Mouse (Mus musculus) colon, adult 2 months (tissue): ENCODE data around the gene Thrap3. TPM values are rescaled to one million over a fixed set of nuclear protein-coding genes. Genes with fewer than 3 reads are reported as not detected.

Source experiments
- polyA plus RNA-seq: library from polyadenylated mRNA; depleted of rRNA; stranded (reverse); fragments of >200 nt; gene quantifications from 2 replicates; pipeline ENCODE4 v1.2.3, GENCODE M21; 2012; rRNA removed

The Thrap3 gene
- polyA plus RNA-seq: 31.9 and 36.5 TPM in 2 replicates

DNA sequence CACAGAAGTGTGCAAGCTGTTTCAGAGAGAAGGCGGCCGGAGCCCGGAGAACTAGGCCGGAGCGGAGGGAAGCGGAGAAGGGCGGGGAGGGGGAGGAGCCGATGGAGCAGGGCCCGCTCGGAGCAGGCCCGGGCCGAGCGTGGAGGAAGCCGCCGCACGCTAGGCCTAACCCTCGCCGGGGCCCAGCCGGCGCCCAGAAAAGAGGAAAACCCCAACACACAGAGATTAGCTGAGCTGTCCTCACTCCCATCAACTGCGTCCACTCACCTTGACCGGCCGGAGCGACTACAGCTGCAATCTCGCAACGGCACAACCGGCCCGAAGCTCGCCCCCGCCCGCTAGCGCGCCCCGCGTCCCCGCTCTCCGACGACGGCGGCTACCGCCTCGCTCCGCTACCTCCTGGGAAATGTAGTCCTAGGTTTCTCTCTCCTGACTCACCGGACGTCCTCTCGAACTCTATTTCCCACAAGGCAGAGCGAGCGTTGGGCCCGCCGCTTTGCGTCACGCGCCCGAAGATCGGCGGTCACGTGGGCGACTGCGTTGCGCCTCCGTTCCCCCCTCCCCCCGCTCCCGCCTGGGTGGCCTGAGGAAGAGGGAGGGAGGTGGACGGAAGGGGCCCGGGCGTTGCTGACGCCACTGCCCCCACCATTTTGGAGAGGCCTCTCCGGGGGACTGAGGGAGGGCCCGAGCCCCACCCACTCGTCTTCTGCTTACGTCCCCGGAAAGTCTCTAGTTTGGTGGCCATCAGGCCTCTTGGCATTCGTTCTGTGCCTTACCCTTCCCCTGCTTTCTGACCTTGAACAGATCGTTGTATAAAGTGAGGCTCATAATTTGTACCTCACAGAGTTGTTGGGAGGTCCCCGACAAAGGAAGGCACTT is at the start of gene Thrap3:
Thrap3 (minus strand) TSS at position 458 of the 879 bp plus-strand sequence.

GRCm38 (mm10) chr4:126163067-126163659 is 39.4 kb downstream of the Thrap3 start, which contains the start of gene Sh3d21:
TSS of gene Sh3d21 (minus strand) at chr4:126163491.

DNA sequence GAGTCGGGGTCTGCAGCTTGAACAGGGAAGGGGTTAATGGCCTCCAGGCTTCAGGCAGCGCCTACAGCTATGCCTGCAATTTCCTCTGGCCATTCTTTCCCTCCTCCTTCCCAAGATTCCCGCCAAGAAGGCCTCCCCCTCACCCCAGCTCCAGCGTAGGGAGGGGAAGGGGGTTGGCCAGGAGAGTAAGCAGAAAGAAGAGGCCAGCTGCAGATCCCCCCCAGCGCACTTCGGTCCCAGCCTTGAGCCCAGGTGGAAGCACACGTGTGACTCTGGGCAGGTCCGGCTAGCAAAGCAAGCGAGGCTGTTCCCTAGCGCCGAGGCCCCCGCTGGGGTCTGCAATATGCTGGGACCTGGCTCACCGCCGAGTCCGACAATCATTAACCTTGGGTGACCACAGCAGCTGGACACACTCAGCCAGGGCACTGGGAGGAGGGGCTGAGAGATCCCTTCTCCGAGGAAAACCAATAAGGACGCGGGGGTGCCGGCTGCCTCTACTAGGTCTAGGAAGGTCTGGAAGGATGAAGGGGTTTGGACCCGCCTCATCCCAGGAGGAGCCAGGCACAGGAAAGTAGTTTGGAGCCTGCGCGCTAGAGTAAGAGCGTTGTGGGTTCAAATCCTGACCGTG is 54.9 kb downstream of the Thrap3 start, which contains the start of gene Eva1b:
Eva1b (plus strand) TSS at position 212 of the 628 bp plus-strand sequence.

Other genes starting within 250 kb of the Thrap3 start
- 1.7 TPM in 2 replicates for gene Csf3r, start 178.2 kb downstream of the Thrap3 start, polyA plus RNA-seq
- 78.9 and 79.6 TPM in 2 replicates for gene Mrps15, start 155.8 kb downstream of the Thrap3 start, polyA plus RNA-seq
- 1.3 and 1.9 TPM in 2 replicates for gene Oscp1, start 144.2 kb downstream of the Thrap3 start, polyA plus RNA-seq
- 21.2 and 25.2 TPM in 2 replicates for gene Lsm10, start 106.1 kb downstream of the Thrap3 start, polyA plus RNA-seq
- gene Stk40, start 98.8 kb downstream of the Thrap3 start, polyA plus RNA-seq: 36.5 and 38.8 TPM in 2 replicates
- gene Eva1b, start 55.0 kb downstream of the Thrap3 start, polyA plus RNA-seq: 78.9 and 83.2 TPM in 2 replicates
- gene Sh3d21, start 39.3 kb downstream of the Thrap3 start, polyA plus RNA-seq: 19.7 and 25.5 TPM in 2 replicates
- 62.3 and 63.5 TPM in 2 replicates for gene Map7d1, start 53.6 kb upstream of the Thrap3 start, polyA plus RNA-seq
- gene Trappc3, start 59.6 kb upstream of the Thrap3 start, polyA plus RNA-seq: 30.9 and 35.9 TPM in 2 replicates
- gene Col8a2, start 84.0 kb upstream of the Thrap3 start, polyA plus RNA-seq: 2.5 and 2.7 TPM in 2 replicates
- gene Adprhl2, start 118.9 kb upstream of the Thrap3 start, polyA plus RNA-seq: 48.0 and 57.9 TPM in 2 replicates
- gene Tekt2, start 122.9 kb upstream of the Thrap3 start, polyA plus RNA-seq: 1.8 TPM in 2 replicates
- 18.1 and 18.6 TPM in 2 replicates for gene Ago3, start 226.8 kb upstream of the Thrap3 start, polyA plus RNA-seq